Comparison of ENCODE assay signal across 15 mouse cellular contexts in genomic region chr16:78877941-78878340, GRCm38 (mm10). TPM values are rescaled to one million over a fixed set of nuclear protein-coding genes. Genes with fewer than 3 reads are reported as not detected.
A peak's percentile ranks its signal among the peaks of the same experiment; 100 is the strongest.
DNase-seq lines count a peak whose midpoint lies in the region.
"Had no signal": no experiment of that assay in that cellular context is flagged by ENCODE, and none has a peak within 500 bp of the region (broad histone marks: within the 10 kb centered on the region; RNA-seq: fewer than 3 reads in every experiment).

No protein-coding gene starts in this region.

- H3K27ac ChIP-seq in heart, embryonic 10.5 days, result no peak overlapping the region
- H3K27ac ChIP-seq: forebrain, embryonic 13.5 days; limb, embryonic 15.5 days had no signal

- H3K27me3 ChIP-seq in heart, embryonic 10.5 days (ENCODE audit: insufficient read depth, poor library complexity, severe bottlenecking), result no peaks in the 10 kb centered on the region
- H3K27me3 ChIP-seq in splenic B cell, adult 2 months (ENCODE audit: control insufficient read depth, insufficient read depth, low read length, poor library complexity, severe bottlenecking), result no peaks in the 10 kb centered on the region
- H3K27me3 ChIP-seq: forebrain, embryonic 13.5 days; limb, embryonic 15.5 days had no signal

- WGBS in heart, embryonic 10.5 days, result 59% methylated on average over 1 of the region's 1 CpGs

- DNase-seq in heart, embryonic 10.5 days (ENCODE audit: low spot score), result peak; percentile 70
- DNase-seq in heart, adult 8-10 months (ENCODE audit: low spot score), result no peak
- DNase-seq in MEL-GATA-1-ER (ENCODE audit: extremely low read depth, low read depth), result peak; percentile 7
- DNase-seq in c-Kit-positive CD71-positive TER-119-positive erythroid progenitor cells, embryonic 14.5 days (ENCODE audit: low spot score), result peak; percentile 20
- peak; percentile 33 for DNase-seq in splenic B cell, adult 2 months (ENCODE audit: low read depth, low spot score)
- DNase-seq in layer of hippocampus, postnatal 14 days (ENCODE audit: low spot score in 2 of 2), result no peak
- DNase-seq in urinary bladder, postnatal 36 days (ENCODE audit: low spot score in 2 of 2), result no peak
- no peak for DNase-seq in natural killer cell, adult 2 months (ENCODE audit: low spot score in 2 of 2)
- DNase-seq: adrenal gland, postnatal 25 days; cerebellum, adult 9-10 months; heart, postnatal 36 days; thymus, postnatal 25 days had no signal

- no peaks in the 10 kb centered on the region for H3K36me3 ChIP-seq in heart, embryonic 10.5 days
- no peaks in the 10 kb centered on the region for H3K36me3 ChIP-seq in splenic B cell, adult 2 months (ENCODE audit: control insufficient read depth, insufficient read depth, low read length, poor library complexity, severe bottlenecking)
- H3K36me3 ChIP-seq: limb, embryonic 15.5 days had no signal

- no peak overlapping the region for H3K4me3 ChIP-seq in heart, embryonic 10.5 days
- H3K4me3 ChIP-seq: forebrain, embryonic 13.5 days; limb, embryonic 15.5 days had no signal

- no peaks in the 10 kb centered on the region for H3K4me1 ChIP-seq in heart, embryonic 10.5 days
- H3K4me1 ChIP-seq: forebrain, embryonic 13.5 days; limb, embryonic 15.5 days had no signal

- no peaks in the 10 kb centered on the region for H3K9me3 ChIP-seq in heart, embryonic 10.5 days
- H3K9me3 ChIP-seq: forebrain, embryonic 13.5 days; limb, embryonic 15.5 days had no signal

RNA-seq across cellular contexts. Expression of gene Chodl, which starts 52.8 kb away (rescaled TPM):
- polyA plus RNA-seq in heart, embryonic 10.5 days (2016; fragmentation: Nextera tagmentation; extraction: Ambion mirVana), result 0.09 TPM in 1 of 2 replicates, not detected in the other
- total RNA-seq in heart, adult 8-10 months (2022), result under 1 TPM in 2 of 4 experiments, not detected in 2; 0.13 to 0.22 TPM
- total RNA-seq in layer of hippocampus, postnatal 14 days (2021), result under 1 TPM; 0.37 to 0.81 TPM
- polyA plus RNA-seq: inflammation-experienced regulatory T-cells, adult 6 months had no signal

Comparison
In these comparisons a context has a peak if more than half of its experiments do, and no peak if none do; other contexts are left out.
1. DNase-seq: peak in heart, embryonic 10.5 days (single experiment), MEL-GATA-1-ER (single experiment), c-Kit-positive CD71-positive TER-119-positive erythroid progenitor cells, embryonic 14.5 days (single experiment) and splenic B cell, adult 2 months (single experiment); none in heart, adult 8-10 months (single experiment), layer of hippocampus, postnatal 14 days (0 of 2), urinary bladder, postnatal 36 days (0 of 2) and natural killer cell, adult 2 months (0 of 2).